In the genomic region with DNA sequence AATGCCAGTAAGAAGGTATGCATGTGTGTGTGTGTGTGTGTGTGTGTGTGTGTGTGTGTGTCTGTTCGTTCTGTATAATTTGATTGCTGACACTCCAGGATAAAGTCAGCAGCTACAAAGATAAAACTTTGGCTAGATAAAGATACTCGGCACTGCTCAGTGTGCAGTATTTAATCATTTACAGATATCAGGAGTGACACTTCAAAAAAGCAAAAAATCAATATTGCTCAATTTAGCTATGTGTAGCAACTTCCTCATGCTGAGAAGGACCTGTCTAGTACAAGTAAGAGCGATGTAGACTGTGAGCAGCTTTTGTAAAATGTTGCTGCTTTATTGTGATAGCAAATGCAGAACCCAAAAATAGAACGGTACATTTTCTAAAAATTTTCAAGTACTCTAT, we compare ENCODE assay signal across 26 mouse cellular contexts.
DNase-seq lines count a peak whose midpoint lies in the region; ATAC-seq and TF ChIP-seq lines count a peak whose summit lies in the region.
"Had no signal": no experiment of that assay in that cellular context is flagged by ENCODE, and none has a peak within 500 bp of the region (broad histone marks: within the 10 kb centered on the region; RNA-seq: fewer than 3 reads in every experiment).

No protein-coding gene starts in this region.

- DNase-seq in layer of hippocampus, adult 11-12 months (ENCODE audit: low spot score): peak; percentile 12
- DNase-seq in layer of hippocampus, postnatal 25 days (ENCODE audit: extremely low spot score in 1 of 2, low spot score in 1 of 2): no peak
- no peak for DNase-seq in liver, embryonic 11.5 days (ENCODE audit: low spot score)
- DNase-seq in midbrain, embryonic 14.5 days: peak; percentile 0
- DNase-seq in testis, postnatal 10 days (ENCODE audit: low spot score): no peak
- DNase-seq: adrenal gland, adult 2 months; adrenal gland, postnatal 14 days; cerebellum, adult 18-20 months; cerebellum, postnatal 10 days; cerebellum, postnatal 36 days; embryo, embryonic 11 days; gastrocnemius, adult 2 months; gastrocnemius, postnatal 14 days; heart, adult 11 months had no signal

- no peak overlapping the region for H3K9ac ChIP-seq in liver, embryonic 16.5 days (ENCODE audit: low read depth, low read length)
- no peak overlapping the region for H3K9ac ChIP-seq in liver, embryonic 11.5 days (ENCODE audit: low read depth, low read length)
- H3K9ac ChIP-seq in midbrain, embryonic 14.5 days (replicated peaks; ENCODE audit: low read length): no peak overlapping the region
- no peak overlapping the region for H3K9ac ChIP-seq in midbrain, embryonic 15.5 days
- no peak overlapping the region for H3K9ac ChIP-seq in intestine, postnatal 0 days (ENCODE audit: low read depth, low read length)
- H3K9ac ChIP-seq: embryonic facial prominence, embryonic 13.5 days; forebrain, embryonic 12.5 days; forebrain, embryonic 15.5 days; hindbrain, embryonic 12.5 days; hindbrain, embryonic 15.5 days had no signal

- no peak overlapping the region for H3K27ac ChIP-seq in liver, embryonic 16.5 days (ENCODE audit: low read length)
- no peak overlapping the region for H3K27ac ChIP-seq in liver, embryonic 11.5 days (ENCODE audit: low read depth, low read length)
- H3K27ac ChIP-seq in midbrain, embryonic 14.5 days (replicated peaks; ENCODE audit: low read depth, low read length): no peak overlapping the region
- no peak overlapping the region for H3K27ac ChIP-seq in midbrain, embryonic 15.5 days
- no peak overlapping the region for H3K27ac ChIP-seq in intestine, postnatal 0 days (ENCODE audit: low read depth, low read length)
- H3K27ac ChIP-seq: embryonic facial prominence, embryonic 10.5 days; embryonic facial prominence, embryonic 13.5 days; forebrain, embryonic 12.5 days; forebrain, embryonic 15.5 days; gastrocnemius, adult 2 months; hindbrain, embryonic 12.5 days; hindbrain, embryonic 15.5 days had no signal

- H3K4me2 ChIP-seq in liver, embryonic 16.5 days (ENCODE audit: low read depth, low read length): no peak overlapping the region
- no peak overlapping the region for H3K4me2 ChIP-seq in liver, embryonic 11.5 days
- H3K4me2 ChIP-seq in midbrain, embryonic 14.5 days (ENCODE audit: low read length): no peak overlapping the region
- no peak overlapping the region for H3K4me2 ChIP-seq in midbrain, embryonic 15.5 days
- H3K4me2 ChIP-seq in intestine, postnatal 0 days (replicated peaks; ENCODE audit: low read depth): no peak overlapping the region
- H3K4me2 ChIP-seq: embryonic facial prominence, embryonic 13.5 days; forebrain, embryonic 12.5 days; forebrain, embryonic 15.5 days; heart, embryonic 11.5 days; hindbrain, embryonic 12.5 days; hindbrain, embryonic 15.5 days had no signal

- no peaks in the 10 kb centered on the region for H3K4me1 ChIP-seq in liver, embryonic 16.5 days (ENCODE audit: control insufficient read depth, low read depth, low read length)
- no peaks in the 10 kb centered on the region for H3K4me1 ChIP-seq in liver, embryonic 11.5 days (replicated peaks; ENCODE audit: control insufficient read depth, insufficient read depth, low read length)
- no peaks in the 10 kb centered on the region for H3K4me1 ChIP-seq in midbrain, embryonic 14.5 days (ENCODE audit: control insufficient read depth, insufficient read depth, low read length)
- H3K4me1 ChIP-seq in midbrain, embryonic 15.5 days: no peaks in the 10 kb centered on the region
- H3K4me1 ChIP-seq in intestine, postnatal 0 days (replicated peaks; ENCODE audit: control insufficient read depth, insufficient read depth, low read length): no peaks in the 10 kb centered on the region
- H3K4me1 ChIP-seq: embryonic facial prominence, embryonic 10.5 days; embryonic facial prominence, embryonic 13.5 days; forebrain, embryonic 12.5 days; forebrain, embryonic 15.5 days; hindbrain, embryonic 12.5 days; hindbrain, embryonic 15.5 days had no signal

- 45% methylated on average over 4 of the region's 4 CpGs for WGBS in liver, embryonic 16.5 days (ENCODE audit: insufficient replicate concordance)
- 65% methylated on average over 4 of the region's 4 CpGs for WGBS in liver, embryonic 11.5 days
- WGBS in midbrain, embryonic 14.5 days: 79% methylated on average over 4 of the region's 4 CpGs
- WGBS in midbrain, embryonic 15.5 days: 76% methylated on average over 4 of the region's 4 CpGs
- WGBS in intestine, postnatal 0 days: 59% methylated on average over 4 of the region's 4 CpGs

- H3K27me3 ChIP-seq in liver, embryonic 16.5 days (ENCODE audit: control insufficient read depth, insufficient read depth, low read depth, low read length): no peaks in the 10 kb centered on the region
- no peaks in the 10 kb centered on the region for H3K27me3 ChIP-seq in liver, embryonic 11.5 days (replicated peaks; ENCODE audit: control insufficient read depth, insufficient read depth, low read length)
- no peaks in the 10 kb centered on the region for H3K27me3 ChIP-seq in midbrain, embryonic 14.5 days (ENCODE audit: control insufficient read depth, insufficient read depth, low read length)
- no peaks in the 10 kb centered on the region for H3K27me3 ChIP-seq in midbrain, embryonic 15.5 days (replicated peaks)
- no peaks in the 10 kb centered on the region for H3K27me3 ChIP-seq in intestine, postnatal 0 days (replicated peaks; ENCODE audit: control insufficient read depth, insufficient read depth, low read length)
- H3K27me3 ChIP-seq: embryonic facial prominence, embryonic 13.5 days; forebrain, embryonic 12.5 days; forebrain, embryonic 15.5 days; hindbrain, embryonic 12.5 days; hindbrain, embryonic 15.5 days had no signal

- H3K36me3 ChIP-seq in liver, embryonic 16.5 days (ENCODE audit: control insufficient read depth, insufficient read depth): no peaks in the 10 kb centered on the region
- no peaks in the 10 kb centered on the region for H3K36me3 ChIP-seq in liver, embryonic 11.5 days (ENCODE audit: control insufficient read depth, insufficient read depth, low read length)
- H3K36me3 ChIP-seq in midbrain, embryonic 14.5 days (ENCODE audit: control insufficient read depth, insufficient read depth, low read length): no peaks in the 10 kb centered on the region
- no peaks in the 10 kb centered on the region for H3K36me3 ChIP-seq in midbrain, embryonic 15.5 days (replicated peaks)
- H3K36me3 ChIP-seq in intestine, postnatal 0 days (ENCODE audit: control insufficient read depth, insufficient read depth): no peaks in the 10 kb centered on the region
- H3K36me3 ChIP-seq: embryonic facial prominence, embryonic 10.5 days; embryonic facial prominence, embryonic 13.5 days; forebrain, embryonic 12.5 days; forebrain, embryonic 15.5 days; hindbrain, embryonic 12.5 days; hindbrain, embryonic 15.5 days had no signal

- no peak overlapping the region for H3K4me3 ChIP-seq in liver, embryonic 16.5 days (ENCODE audit: low read depth, low read length)
- H3K4me3 ChIP-seq in liver, embryonic 11.5 days (ENCODE audit: low read depth, low read length): no peak overlapping the region
- no peak overlapping the region for H3K4me3 ChIP-seq in midbrain, embryonic 14.5 days (replicated peaks; ENCODE audit: low read depth, low read length)
- no peak overlapping the region for H3K4me3 ChIP-seq in midbrain, embryonic 15.5 days
- no peak overlapping the region for H3K4me3 ChIP-seq in intestine, postnatal 0 days (ENCODE audit: low read depth, low read length)
- H3K4me3 ChIP-seq: embryonic facial prominence, embryonic 10.5 days; embryonic facial prominence, embryonic 13.5 days; erythroblast, embryonic 14.5 days; forebrain, embryonic 12.5 days; forebrain, embryonic 15.5 days; gastrocnemius, adult 2 months; hindbrain, embryonic 12.5 days; hindbrain, embryonic 15.5 days had no signal

- peak; percentile 50; the same call in 1 of the 2 replicates for ATAC-seq in liver, embryonic 16.5 days (ENCODE audit: low read depth)
- no peak for ATAC-seq in liver, embryonic 11.5 days (replicated peaks; ENCODE audit: low FRiP score)
- ATAC-seq in midbrain, embryonic 14.5 days (ENCODE audit: low FRiP score, low TSS enrichment): no peak
- no peak for ATAC-seq in midbrain, embryonic 15.5 days (replicated peaks)
- ATAC-seq in intestine, postnatal 0 days: peak; percentile 53; the same call in 1 of the 2 replicates
- ATAC-seq: CD4-positive, CD25-positive, alpha-beta regulatory T cell, adult 4 months; forebrain, embryonic 15.5 days had no signal

- no peaks in the 10 kb centered on the region for H3K9me3 ChIP-seq in liver, embryonic 16.5 days (replicated peaks; ENCODE audit: control insufficient read depth, low read length)
- H3K9me3 ChIP-seq in liver, embryonic 11.5 days (ENCODE audit: control insufficient read depth, low read length): no peaks in the 10 kb centered on the region
- no peaks in the 10 kb centered on the region for H3K9me3 ChIP-seq in midbrain, embryonic 14.5 days (ENCODE audit: control insufficient read depth, low read length)
- no peaks in the 10 kb centered on the region for H3K9me3 ChIP-seq in midbrain, embryonic 15.5 days
- H3K9me3 ChIP-seq in intestine, postnatal 0 days (ENCODE audit: control insufficient read depth): no peaks in the 10 kb centered on the region
- H3K9me3 ChIP-seq: embryonic facial prominence, embryonic 10.5 days; embryonic facial prominence, embryonic 13.5 days; forebrain, embryonic 12.5 days; forebrain, embryonic 15.5 days; hindbrain, embryonic 12.5 days; hindbrain, embryonic 15.5 days had no signal

- TF ChIP-seq CTCF in intestine, postnatal 0 days (IDR thresholded peaks at IDR 0.05; ENCODE audit: low read depth): no peak

Comparison
In these comparisons a context has a peak if more than half of its experiments do, and no peak if none do; other contexts are left out.
1. DNase-seq: peak in layer of hippocampus, adult 11-12 months (single experiment) and midbrain, embryonic 14.5 days (single experiment); none in layer of hippocampus, postnatal 25 days (0 of 2), liver, embryonic 11.5 days (single experiment) and testis, postnatal 10 days (single experiment).
2. ATAC-seq: peak in liver, embryonic 16.5 days (single experiment) and intestine, postnatal 0 days (single experiment); none in liver, embryonic 11.5 days (single experiment), midbrain, embryonic 14.5 days (single experiment) and midbrain, embryonic 15.5 days (single experiment).